Mouse (Mus musculus) cerebellum, postnatal 10 days (tissue): ENCODE measurements at regions not wholly inside any gene's neighbourhood (a gene's known extent, or its start where the extent isn't known, plus 50 kb on each side); places are given as distances from the start of the nearest gene placed in this dataset.

Experiments used
- DNase-seq, 2 experiments: peaks; one replicate each; pipeline ENCODE4 v3.0.0; 2021; ENCODE audit warnings: mixed read lengths in 2 of 2

DNA sequence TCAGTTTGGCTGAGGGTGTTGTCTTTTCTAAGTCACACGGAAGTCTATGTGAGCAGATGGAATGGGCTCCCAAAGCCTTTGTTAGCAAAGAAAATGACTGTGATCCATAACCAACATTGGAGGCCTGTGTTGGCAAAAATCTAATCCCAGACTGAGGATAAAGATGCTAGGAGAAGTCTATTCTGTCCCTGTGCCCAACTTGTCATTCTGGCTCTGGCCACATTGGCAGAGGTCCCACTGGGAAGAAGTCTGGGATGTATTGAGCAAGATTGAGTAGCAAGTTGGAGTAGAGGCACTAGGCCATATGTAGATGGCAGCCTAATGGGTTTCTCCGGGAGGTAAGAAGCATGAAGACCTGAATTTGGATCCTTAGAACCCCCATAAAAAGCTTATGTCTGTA lies 54.1 kb downstream of the Nog start:
- peak; percentile 37 to 50 for DNase-seq

DNA sequence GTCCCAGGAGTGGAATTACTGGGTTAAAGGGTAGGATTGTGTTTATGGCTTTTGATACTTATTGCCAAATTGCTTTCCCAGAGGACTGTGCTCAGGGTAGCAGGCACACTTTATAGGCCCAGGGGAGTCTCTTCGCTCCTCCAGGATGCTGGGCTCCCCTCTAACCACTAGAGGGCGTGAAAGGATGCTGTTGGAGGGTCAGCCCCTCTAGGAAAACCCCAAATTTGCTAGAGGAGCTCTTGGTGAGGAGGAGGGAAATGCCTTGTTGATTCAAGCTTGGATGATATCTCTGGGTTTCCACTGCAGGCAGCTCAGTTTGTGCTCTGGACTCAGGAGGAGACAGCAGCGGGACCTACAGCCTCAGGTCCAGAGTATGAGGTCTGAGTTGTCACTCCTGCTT lies 58.8 kb downstream of the Nog start:
- DNase-seq, result peak; percentile 55 to 60

DNA sequence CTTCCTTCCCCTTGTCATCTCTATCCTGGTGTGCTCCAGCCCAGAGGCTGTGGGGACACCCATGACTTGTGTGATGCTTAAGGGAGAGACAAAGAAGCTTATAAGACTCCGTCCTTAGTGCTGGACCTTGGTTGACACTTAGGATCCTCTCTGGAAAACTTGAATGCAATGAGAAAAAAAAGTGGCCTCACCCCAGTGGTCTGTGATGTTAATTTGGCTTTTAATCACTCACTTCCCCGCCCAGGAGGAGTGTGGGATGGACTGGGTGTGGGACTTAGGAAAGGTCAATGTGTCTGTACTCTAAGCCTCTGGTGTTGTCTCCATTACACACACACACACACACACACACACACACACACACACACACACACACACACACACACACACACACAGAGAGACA lies 60.0 kb downstream of the Nog start:
- no peak for DNase-seq

DNA sequence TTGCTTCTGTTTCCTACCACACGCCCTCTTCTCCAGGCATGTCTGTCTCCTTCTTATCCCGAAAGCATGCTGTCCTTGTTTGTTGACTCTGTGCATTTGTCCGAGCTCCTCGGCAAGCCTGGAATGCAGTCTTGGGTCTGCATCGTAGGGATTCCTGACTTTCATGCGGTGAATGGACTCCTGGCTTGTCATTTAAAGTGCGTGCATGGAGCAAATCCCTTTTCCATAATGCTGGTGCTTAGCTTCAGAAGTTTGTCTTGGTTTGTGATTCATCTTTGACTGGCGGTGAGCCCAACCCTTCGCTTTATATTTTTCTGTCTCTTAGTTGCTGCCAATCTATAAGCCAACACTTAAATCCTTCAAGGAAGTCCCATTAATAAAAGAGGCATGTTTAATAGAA lies 62.2 kb downstream of the Nog start:
- DNase-seq, result no peak

DNA sequence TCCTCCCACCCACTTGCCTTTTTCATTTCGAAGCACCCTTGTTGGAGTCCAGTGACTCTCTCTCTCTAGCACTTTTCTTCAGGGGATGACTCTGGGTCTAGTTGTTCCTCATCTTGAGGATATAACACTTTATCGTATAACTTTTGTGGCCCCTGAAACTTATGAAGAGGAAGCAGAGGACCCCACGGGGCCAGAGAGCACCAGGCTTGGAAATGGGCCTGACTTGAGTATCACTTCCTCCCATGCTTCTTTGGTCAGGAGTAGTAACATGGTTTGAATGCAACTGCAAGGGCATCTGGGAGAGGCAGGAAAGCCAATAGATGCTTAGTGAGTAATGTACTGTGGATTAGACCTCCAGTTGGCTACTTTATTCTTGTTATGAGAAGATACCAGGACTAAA lies 65.2 kb downstream of the Nog start:
- DNase-seq, result no peak

DNA sequence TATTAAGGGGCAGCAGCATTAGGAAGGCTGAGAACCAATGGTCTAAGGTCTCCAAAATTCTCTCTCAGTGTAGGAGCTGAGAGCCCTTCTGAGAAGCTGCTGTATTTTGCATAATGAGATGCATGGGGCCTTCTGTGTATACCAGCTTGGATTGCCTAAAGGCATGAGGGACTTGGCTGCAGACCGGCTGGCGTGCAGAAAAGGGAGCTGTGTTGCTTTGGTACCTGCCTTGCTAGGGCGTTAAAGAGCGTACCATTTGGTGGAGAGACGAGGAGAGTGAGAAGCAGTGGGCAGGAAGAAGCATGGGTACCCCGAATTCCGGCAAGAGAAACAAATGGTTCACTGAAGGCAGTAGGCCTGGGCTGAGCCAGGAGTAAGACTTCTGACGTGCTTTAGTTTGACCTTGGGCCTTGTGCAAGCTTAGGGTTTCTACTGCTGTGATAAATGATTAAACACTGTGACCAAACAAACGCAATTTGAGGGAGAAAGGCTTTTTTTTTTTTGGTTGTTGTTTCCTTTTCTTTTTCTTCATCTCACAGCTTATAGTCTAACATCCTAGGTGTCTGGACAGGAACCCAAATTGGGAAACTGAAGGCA lies 69.2 kb downstream of the Nog start:
- DNase-seq, result peak; percentile 33 to 44

DNA sequence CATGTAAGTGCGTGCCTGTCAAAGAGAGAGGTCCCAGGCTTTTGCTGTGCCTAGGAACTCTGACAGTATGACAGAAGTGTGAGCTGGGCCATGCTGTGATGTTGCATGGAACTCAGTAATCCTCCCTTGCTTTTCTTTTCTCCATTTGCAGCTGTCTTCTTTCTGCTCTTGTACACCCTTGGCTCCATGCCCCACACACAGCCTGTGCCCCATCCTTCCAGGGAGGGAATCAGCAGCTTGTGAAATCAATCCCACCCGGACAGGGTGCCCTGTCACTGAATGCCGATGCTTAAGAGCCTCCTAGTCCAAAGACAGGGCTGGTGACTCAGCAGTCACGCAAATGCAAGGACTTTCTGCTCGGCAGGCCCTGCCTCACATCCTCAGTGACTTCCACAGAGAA lies 72.4 kb downstream of the Nog start:
- DNase-seq, result peak; percentile 24 to 25

DNA sequence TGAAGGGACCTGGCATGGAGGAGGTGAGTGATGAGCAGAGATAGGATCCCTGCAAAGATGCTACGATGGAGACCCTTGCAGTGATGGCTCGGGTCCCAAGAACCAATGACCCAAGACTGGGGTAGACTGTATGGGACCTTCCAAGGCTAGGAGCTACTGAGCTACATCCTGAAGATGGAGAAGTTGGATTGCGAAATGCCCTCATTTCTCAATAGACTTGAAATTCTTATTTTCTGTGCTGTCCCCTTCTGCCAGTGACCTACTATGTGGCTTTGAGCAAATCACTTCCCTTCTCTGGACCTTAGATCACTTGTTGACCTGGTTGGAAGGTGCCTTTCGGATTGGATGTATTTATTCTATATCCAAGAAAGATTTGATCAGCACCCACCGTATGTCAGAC lies 88.9 kb downstream of the Nog start:
- no peak for DNase-seq

DNA sequence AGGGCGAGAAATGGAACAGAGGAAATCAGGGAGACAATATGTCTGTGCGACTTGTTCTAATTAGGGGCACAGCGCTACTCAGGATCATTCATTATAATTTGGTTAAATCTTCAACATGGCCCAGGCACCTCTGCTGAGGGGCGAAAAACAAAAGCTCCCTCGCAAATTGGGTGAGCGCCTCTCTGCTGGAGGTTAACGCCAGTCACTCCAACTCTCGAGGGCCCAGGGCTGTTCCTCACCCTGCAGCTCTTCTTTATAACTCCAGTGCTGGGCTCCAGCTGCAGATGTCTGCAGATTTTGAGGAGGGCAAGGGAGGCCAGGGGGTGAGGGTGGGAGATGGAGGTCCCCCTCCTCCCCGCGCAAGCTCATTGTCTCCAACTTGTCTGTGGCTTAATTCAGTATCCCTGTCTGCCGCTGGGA lies 92.6 kb downstream of the Nog start:
- DNase-seq, result no peak

DNA sequence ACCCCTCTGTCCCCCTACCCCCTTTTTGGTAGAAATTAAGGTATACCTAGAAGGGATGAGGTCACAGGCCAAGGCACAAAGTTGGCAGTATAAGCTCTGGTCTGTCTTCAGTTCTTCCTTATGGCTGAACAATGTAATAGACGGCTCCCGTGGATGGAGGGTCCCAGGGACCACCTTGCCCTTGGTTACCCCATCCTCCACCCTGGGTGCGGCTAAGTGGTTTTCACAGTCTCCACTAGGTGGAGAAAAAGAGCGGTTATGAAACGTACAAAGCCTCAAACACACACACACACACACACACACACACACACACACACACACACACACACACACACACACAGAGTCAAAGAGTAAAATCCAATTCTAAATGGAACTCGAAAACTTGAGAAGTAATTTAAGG lies 93.1 kb downstream of the Nog start:
- peak; percentile 28 to 41 for DNase-seq

DNA sequence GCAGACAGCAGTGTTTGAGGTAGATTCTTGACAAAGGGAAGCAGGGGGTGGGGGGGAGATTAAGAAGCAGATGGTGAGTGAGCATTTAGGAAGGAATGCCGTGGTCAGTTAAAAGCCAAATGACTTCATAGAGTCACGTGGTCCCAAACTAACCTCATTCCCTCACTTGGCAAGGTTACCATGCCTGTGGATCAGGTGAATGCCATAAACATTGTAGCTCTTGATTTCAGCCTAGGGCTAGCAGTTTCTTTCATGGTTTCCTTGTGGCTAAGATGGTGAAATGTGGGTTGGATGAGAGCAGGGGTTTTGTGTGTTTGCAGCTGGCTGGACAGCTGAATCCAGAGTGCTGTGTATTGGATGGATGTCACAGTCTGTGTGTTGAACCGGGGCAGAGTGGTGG lies 95.3 kb downstream of the Nog start:
- DNase-seq, result peak; percentile 15 to 19

DNA sequence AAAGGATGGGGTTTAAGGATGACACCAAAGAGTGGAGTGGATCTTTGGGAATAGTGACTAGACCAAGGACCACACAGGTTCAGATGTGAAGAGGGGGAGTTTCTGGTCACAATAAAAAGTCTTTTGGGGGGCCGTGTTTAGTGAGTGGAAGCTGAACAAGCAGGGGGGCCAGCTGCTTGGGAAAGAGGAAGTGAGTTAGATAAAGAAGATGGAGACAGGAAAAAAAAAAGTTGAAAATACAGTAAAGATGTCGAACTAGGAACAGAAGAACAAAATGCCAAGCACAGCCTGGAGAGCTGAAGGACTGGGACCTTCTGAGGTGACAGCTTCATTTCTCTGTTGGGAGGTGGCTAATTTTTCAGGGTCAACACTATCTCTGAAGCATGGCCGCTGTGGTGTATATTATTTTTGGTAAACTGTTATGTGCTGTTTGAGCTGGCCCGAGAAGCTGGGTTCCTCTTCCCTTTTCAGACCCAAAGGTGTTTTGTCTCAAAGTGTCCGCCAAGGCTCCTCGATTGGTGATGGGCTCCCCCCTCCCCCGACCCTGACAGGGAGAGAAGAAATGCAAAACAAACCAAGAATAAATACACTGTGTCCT lies 97.1 kb downstream of the Nog start:
- no peak for DNase-seq

DNA sequence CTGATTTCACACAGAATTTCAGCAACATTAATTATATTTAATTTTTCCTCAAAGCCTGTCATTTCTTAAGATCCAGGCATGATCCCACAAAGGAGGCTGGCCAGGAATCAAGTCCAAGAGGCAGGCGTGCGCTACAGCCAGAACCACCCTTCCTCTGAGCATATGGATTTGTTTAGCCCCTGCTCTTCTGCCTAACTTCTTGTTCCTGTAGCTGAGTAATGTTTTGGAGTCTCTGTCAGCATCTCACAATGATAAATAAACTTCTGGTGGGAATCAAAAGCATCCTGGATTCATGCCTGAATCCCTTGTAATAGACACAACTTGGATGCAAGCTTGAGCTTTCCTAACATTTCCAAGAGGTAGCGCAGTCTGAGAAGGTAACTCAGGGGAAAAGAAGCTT lies 101.7 kb downstream of the Nog start:
- DNase-seq, result no peak

DNA sequence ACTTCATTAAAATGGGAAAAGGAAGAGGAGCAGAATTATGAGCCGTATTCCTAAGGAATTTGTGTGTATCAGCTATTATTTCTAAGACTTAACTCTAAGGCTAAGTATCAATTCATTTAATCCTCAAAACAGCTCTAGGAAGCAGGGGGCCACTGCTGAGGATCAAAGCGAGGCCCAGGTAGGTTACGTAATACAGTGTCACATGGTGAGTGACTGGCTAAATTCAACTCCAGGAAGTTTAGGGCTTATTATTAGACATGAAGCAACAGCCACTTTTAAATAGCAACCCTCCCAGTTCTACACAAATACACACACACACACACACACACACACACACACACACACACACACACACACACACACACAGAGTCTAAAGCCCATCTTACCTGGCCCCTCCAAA lies 109.3 kb downstream of the Nog start:
- no peak for DNase-seq

DNA sequence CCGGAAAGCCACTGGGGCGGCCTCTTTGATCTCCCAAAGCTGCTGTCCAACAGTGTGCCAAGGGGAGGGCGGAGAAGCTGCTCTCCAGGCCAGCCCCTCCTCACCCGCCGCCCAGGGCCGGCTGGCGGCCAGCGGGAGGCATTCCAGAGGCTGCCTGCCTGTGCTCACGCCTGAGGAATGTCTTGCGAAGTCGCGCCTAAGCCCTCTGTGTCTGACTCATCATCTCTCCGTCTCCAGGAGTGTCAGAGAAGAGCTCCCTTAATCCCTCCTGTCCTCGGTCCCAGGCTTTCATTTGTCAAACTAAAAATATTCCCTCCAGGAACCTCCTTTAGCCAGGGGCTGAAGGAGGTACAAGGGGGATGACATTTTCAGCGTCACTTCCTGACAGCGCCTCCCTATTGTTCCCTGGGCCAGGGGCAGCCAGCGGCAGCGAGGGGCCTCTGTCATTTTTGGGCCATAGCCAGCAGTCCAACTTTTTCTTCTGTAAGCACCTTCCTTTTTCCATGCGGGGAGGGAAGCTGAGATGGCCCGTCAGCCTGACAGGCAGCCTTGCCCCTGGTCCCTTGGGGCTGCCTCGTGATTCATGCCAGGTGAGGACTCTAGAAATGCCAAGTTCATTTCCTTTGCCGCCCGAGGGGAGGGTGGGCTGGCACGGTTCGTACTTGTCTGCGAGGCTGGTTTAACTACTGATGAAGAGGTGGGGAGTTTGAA lies 113.4 kb downstream of the Gm525 start:
- DNase-seq, result peak; percentile 74 to 85

DNA sequence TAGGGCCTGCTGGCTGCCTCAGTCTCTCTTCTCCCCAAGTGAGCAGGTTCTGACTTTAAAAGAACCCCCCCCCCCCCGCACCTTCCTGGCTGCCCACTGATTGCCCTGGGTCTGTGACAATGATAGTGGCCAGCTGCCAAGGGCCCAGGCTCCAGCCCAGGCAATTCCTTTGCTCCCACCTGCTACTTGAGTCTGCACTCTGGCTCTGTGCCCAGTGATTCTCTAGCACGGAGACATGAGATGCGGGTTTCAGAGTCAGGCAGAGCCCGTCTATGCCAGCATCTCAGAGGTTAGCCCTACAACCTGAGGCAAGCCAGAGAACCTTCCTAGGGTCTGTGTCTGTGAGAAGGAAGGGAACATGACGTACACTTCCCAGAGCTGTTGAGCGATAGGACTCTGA lies 112.2 kb downstream of the Gm525 start:
- DNase-seq, result peak; percentile 95 to 96

DNA sequence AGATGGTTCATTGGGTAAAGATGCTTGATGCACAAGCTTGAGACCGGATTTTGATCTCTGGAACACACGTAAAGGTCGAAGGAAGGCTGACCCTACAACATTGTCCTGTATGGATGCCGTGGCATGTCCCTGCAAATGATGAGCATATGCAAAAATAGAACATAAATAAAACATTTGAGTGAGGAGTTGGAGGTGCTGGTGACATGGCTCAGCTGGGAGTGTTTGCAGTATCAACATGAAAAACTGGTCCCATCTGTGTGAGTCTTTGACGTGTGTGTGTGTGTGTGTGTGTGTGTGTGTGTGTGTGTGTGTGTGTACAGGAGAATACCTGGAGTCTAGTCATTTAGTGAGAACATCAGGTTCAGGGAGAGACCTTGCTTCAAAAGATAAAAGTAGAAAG lies 107.8 kb downstream of the Gm525 start:
- DNase-seq, result no peak

DNA sequence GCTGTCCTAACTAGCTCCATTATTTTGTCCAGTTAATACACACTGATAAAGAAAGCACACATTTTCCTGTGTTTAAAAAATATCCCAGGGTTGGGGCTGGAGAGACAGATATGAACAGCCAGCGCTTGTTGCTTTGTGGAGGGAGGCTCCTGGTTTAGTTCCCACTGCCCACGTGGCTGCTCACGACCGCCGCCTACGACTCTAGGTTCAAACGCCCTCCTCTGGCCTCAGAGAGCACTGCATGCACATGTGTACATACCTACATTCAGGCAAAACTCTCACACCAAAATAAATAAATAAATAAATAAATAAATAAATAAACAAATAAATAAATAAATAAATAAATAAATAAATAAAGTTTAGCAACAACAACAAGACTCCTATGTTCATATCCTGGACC lies 104.8 kb downstream of the Gm525 start:
- DNase-seq, result no peak

DNA sequence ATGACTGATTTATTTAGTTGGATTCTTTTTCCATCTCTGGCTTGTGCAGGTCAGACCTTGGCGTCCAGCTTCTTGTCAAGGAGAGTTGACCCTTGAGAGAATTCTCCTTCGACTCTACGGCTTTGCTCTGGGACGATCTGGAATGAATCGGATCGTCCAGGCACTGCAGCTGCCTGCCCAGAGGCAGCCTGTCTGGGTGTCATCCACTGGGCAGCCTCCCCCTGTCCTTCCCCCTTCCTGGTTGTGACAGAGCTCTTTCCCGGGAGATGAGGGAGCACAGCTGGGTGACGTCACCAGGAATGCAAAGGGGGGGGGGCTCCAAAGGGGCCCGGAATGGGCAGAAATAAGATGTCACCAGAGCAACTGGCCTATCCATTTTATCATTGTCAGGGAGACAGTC lies 101.9 kb downstream of the Gm525 start:
- no peak for DNase-seq

DNA sequence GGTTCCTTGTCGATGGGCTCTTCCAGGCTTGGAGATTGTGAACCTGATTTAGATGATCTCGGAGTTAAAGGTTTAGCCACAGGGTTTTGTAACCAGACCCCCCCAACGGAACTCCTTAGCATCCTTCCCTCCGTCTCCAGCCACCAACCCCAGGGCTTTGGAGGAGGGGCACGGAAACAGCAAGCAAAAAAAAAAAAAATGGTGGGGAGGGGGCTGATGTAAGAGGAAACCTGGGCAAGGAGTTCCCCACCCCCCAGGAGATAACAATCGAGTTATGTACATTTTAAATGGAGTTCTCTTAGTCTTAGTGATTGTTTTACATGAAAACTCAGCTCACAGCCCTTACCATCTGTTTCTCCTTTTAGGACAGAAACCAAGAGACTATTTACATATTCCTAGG lies 101.3 kb downstream of the Gm525 start:
- no peak for DNase-seq

DNA sequence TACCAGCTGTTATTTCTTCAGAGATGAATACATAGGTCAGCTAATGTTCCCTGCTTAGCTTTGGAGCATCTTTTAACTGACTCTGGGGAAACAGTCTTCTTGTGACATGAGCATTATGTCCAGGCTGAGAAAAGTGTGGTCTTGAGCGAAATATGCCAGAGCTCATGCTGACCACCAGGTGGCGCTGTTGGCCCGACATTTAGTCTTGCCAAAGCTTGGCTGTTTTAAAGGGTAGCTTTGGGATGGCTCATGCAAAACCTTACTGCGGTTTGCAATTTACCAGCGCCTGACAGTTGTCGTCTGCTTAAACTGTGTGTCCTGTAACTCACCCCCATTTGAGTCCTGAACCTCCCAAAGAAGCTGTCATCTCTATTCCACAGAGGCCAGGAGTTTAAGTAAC lies 91.6 kb downstream of the Gm525 start:
- peak; percentile 94 to 96 for DNase-seq

DNA sequence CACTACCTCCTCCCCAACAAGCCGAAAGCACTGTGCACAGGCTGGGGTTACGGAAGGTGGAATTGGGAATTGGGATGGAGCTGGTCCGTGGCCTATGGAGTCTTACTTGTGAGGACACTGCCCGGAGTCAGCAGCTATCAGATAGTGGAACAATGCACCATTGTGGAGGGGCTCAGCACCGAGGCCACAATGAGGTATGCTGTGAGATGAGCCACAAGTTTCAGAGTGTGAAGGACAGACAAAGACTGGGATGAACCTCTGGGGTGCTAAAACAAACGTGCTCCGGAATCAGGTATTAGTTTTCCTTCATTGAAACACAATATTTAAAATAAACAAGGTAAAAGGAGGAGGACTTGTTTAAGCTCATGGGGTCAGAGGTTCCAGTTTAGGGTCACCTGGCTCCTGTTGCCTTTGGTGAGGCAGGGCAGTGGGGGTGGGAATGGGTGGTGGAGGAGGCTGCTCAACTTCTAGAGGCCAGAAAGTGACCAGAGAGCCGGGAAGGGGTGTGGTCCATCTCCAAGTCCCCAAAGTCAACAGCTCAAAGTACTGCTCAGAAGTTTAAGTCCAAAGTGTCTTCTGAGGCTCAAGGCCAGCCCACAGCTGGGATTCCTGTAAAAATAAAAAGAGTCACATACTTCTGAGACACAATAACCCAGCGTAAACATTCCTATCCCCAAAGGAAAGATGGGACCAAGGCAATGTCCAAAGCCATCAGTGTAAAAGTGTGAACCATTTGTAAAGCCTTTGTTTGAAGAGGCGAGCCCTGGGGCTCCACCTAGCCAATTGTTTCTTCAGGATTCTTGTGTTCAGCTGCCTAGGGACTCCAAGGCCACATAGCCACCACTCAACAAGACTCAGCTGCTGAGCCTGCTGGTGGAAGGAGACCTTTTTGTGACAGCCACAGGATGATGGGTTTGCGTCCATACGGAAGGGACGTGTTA lies 80.1 kb downstream of the Gm525 start:
- no peak for DNase-seq

DNA sequence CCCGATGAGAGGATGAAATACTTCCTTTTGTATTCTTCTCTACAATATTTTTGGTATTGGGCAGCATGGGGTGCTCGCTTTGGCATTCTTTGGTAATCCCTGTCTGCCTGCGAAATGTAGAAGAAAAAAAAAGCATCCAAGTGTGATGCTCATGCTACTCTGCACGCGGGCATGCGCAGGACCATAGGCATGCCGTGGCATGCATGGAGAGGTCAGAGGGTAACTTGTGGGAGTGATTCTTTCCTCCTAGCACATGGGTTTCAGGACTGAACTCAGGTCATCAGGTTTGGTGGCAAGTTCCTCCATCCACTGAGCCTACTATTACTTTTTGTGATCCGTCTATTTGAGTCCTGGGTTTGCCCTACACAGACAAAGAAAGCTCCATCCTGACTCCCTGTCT lies 74.3 kb downstream of the Gm525 start:
- DNase-seq, result no peak
